Mouse (Mus musculus) midbrain, embryonic 11.5 days (tissue): Measurements from ENCODE around the gene Nsun7. TPM values are rescaled to one million over a fixed set of nuclear protein-coding genes. Genes with fewer than 3 reads are reported as not detected.

Experiments used
- ATAC-seq: fragments of 200-750 bp; cut with Nextera tagmentation; 2 replicates; pipeline ENCODE4 v1.8.0; 2017; ENCODE audit warnings: moderate TSS enrichment, moderate library complexity; ENCODE audit not compliant: low FRiP score
- DNase-seq: peaks from one replicate; pipeline ENCODE4 v3.0.0; 2015; ENCODE audit warnings: low spot score; ENCODE audit errors: missing footprints
- H3K27ac ChIP-seq: fragments of 300-500 bp; sonication (generic); 2 replicates; pipeline ENCODE4 v1.5.1; 2014; ENCODE audit warnings: low read depth, low read length
- H3K27me3 ChIP-seq: fragments of 300-500 bp; sonication (generic); 2 replicates; pipeline ENCODE4 v1.6.1; 2014; ENCODE audit warnings: mild to moderate bottlenecking, low read length, moderate library complexity, mixed read lengths; ENCODE audit not compliant: control insufficient read depth, insufficient read depth
- H3K36me3 ChIP-seq: fragments of 300-500 bp; sonication (generic); 2 replicates; pipeline ENCODE4 v1.6.1; 2014; ENCODE audit warnings: mild to moderate bottlenecking, low read length, moderate library complexity, mixed read lengths; ENCODE audit not compliant: control insufficient read depth, insufficient read depth
- H3K4me1 ChIP-seq: fragments of 300-500 bp; sonication (generic); 2 replicates; pipeline ENCODE4 v1.6.1; 2014; ENCODE audit warnings: low read length; ENCODE audit not compliant: control insufficient read depth, insufficient read depth
- H3K4me2 ChIP-seq: fragments of 300-500 bp; sonication (generic); 2 replicates; pipeline ENCODE4 v1.6.1; 2014; ENCODE audit warnings: mild to moderate bottlenecking, moderate library complexity
- H3K4me3 ChIP-seq: fragments of 300-500 bp; sonication (generic); 2 replicates; pipeline ENCODE4 v1.5.1; 2014; ENCODE audit warnings: low read depth, low read length
- H3K9ac ChIP-seq: fragments of 300-500 bp; sonication (generic); 2 replicates; pipeline ENCODE4 v1.6.1; 2014; ENCODE audit warnings: low read length
- H3K9me3 ChIP-seq: fragments of 300-500 bp; sonication (generic); 2 replicates; pipeline ENCODE4 v1.6.1; 2016; ENCODE audit warnings: low read length; ENCODE audit not compliant: control insufficient read depth
- WGBS: fragments of 180-500 bp; shearing (Covaris S2); extraction: QIAGEN DNeasy Blood & Tissue Kit; methylation state at CpG from one replicate; pipeline ENCODE4 v1.1.7; 2014; 5-methylcytosine and 5-hydroxymethylcytosine counted together
- polyA plus RNA-seq: library from polyadenylated mRNA; unstranded; fragments of >200 nt; fragmentation: Nextera tagmentation; extraction: Ambion mirVana; gene quantifications from 2 replicates; pipeline ENCODE4 v1.2.1, GENCODE M21; 2014

The Nsun7 gene
- polyA plus RNA-seq, 1 experiment from 2014 or later, result 0.49 TPM

DNA sequence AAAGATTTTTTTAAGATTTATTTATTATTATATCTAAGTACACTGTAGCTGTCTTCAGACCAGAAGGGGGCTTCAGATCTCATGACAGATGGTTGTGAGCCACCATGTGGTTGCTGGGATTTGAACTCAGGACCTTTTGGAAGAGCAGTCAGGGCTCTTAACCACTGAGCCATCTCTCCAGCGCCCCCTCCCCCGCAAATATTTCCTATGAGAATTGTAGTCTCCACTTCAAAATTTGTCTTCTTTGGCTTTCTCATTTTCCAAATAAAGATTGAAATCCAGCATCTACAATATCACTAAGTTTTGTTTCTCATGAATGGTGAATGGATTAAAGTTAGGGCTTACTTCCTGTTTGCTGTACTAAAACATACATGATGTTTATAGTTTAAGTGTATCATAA is 2.8 kb downstream of the Nsun7 start:
- no peak overlapping the region for H3K27ac ChIP-seq
- H3K9me3 ChIP-seq, result no peaks in the 10 kb centered on the region
- WGBS, result 74% methylated on average over 2 of the region's 2 CpGs
- ATAC-seq (no peak), DNase-seq (no peak)
- H3K27me3 ChIP-seq, result no peaks in the 10 kb centered on the region; the same call in 1 of the 2 replicates
- no peak overlapping the region for H3K4me3 ChIP-seq
- H3K4me1 ChIP-seq, result no peaks in the 10 kb centered on the region; the same call in 1 of the 2 replicates
- H3K4me2 ChIP-seq, result no peak overlapping the region
- H3K9ac ChIP-seq, result no peak overlapping the region
- H3K36me3 ChIP-seq, result no peaks in the 10 kb centered on the region

DNA sequence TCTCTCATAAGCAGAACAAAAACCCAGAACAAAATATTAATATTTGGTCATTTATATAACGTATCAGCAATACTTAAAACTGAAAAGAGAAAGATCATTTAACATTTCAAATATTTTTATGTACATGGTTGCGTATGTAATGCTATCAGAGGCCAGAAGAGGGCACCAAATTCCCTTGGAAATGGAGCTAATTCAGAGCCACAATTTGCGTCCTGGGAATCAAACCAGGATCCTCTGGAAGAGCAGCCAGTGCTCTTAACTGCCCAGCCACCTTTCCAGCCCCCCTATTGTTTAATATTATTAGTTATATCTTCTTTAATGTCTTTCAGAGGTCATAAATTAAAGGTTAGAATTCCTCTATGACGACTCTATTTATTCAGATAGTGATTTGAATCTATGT is 3.7 kb downstream of the Nsun7 start:
- WGBS, result 33% methylated on average over 4 of the region's 4 CpGs
- H3K36me3 ChIP-seq, result no peaks in the 10 kb centered on the region
- H3K4me1 ChIP-seq, result no peaks in the 10 kb centered on the region; the same call in 1 of the 2 replicates
- ATAC-seq (no peak), DNase-seq (peak; percentile 89)
- H3K9ac ChIP-seq, result no peak overlapping the region
- H3K4me2 ChIP-seq, result no peak overlapping the region
- no peaks in the 10 kb centered on the region for H3K9me3 ChIP-seq
- H3K4me3 ChIP-seq, result no peak overlapping the region
- no peak overlapping the region for H3K27ac ChIP-seq
- H3K27me3 ChIP-seq, result no peaks in the 10 kb centered on the region; the same call in 1 of the 2 replicates

DNA sequence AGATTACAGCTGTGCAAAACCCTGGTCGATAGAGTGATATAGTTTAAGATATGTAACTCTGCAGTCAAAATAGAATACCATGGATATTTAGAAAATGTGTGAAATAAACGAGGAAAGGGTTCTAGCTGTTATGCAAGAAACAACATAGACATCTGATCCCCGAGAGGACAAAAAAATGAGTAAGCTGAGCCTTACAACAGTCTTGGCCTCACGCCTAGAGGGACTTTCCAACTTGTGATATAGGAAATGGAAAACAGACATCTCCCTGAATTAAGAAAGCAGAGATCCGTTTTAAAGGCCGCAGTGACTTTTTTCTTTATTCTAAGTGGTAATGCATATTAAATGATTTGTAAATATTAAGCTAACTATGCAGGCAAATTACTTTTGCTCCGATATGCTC is 9.9 kb downstream of the Nsun7 start:
- no peak overlapping the region for H3K4me2 ChIP-seq
- ATAC-seq, result no peak
- WGBS, result 90% methylated on average over 7 of the region's 7 CpGs

DNA sequence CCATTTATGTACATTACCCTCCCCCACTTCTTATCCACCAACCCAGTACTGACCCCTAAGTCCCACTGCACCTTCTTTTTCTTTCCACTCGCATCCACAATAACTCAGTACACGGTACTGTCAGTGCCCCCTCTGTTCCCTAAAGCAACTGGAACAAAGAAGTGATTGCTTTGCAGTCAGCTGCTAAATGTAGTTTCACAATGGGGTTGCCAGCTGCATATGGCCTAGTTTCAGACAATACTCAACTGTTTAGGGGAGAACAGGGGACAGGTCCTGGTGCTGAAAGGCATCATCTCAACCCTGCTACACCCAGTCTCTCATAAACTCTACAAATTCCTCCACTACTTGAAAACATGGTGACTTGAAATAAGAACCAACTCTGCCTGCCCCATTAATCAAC is 11.4 kb downstream of the Nsun7 start:
- Histone ChIP-seq H3K9me3 (no peaks in the 10 kb centered on the region), H3K4me1 (no peaks in the 10 kb centered on the region), H3K4me2 (no peak overlapping the region), H3K9ac (no peak overlapping the region), H3K36me3 (no peaks in the 10 kb centered on the region), H3K27me3 (no peaks in the 10 kb centered on the region), H3K4me3 (no peak overlapping the region), H3K27ac (no peak overlapping the region)
- no peak for ATAC-seq
- WGBS, result 87% methylated on average over 2 of the region's 2 CpGs
- no peak for DNase-seq

More for the DNA sequence above, 9.9 kb downstream of the Nsun7 start:
- Histone ChIP-seq H3K9me3 (no peaks in the 10 kb centered on the region), H3K27me3 (no peaks in the 10 kb centered on the region), H3K36me3 (no peaks in the 10 kb centered on the region), H3K4me3 (no peak overlapping the region), H3K9ac (no peak overlapping the region), H3K27ac (no peak overlapping the region), H3K4me1 (no peaks in the 10 kb centered on the region)
- DNase-seq, result no peak

DNA sequence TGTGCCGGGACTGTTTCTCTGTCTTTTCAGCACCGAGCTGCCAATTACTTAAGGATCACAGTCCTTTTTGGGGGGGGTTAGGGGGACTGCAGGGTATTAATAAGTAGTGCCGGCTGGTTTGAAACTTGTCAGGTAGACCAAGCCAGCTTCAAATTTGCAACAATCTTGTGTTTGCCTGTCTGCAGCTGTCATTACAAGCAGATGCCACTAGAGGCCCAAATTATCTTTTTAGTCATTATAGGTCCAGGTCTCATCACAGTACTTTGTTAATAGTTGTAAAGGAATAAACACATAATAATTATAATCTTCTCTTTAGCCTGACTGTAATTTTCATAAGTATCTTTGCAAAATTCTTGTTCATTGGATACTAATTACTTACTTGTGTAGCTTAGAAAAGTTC is 14.7 kb downstream of the Nsun7 start:
- no peaks in the 10 kb centered on the region for H3K36me3 ChIP-seq
- H3K9ac ChIP-seq, result no peak overlapping the region
- no peaks in the 10 kb centered on the region for H3K27me3 ChIP-seq
- no peak overlapping the region for H3K27ac ChIP-seq
- no peak overlapping the region for H3K4me3 ChIP-seq
- H3K4me2 ChIP-seq, result no peak overlapping the region
- ATAC-seq, result no peak
- 64% methylated on average over 3 of the region's 3 CpGs for WGBS
- no peaks in the 10 kb centered on the region for H3K4me1 ChIP-seq
- DNase-seq, result no peak
- H3K9me3 ChIP-seq, result no peaks in the 10 kb centered on the region

DNA sequence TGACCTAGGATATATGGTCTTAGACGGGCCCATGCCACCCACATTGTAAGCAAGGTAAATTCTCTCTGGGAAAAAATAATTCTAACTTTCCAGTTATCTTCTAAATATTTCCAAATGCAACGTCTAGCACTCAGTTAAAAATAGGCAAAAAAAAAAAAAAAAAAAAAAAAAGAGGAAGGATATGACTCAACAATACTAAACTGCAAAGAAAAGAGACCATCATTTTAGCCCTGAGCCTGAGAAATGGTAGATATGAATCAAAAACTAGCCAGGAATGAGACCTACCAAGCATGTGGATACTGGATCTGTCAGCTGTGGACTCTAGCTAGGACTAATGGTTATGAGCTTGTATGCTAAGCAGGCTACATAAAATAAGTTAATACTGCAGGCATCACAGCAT is 20.0 kb downstream of the Nsun7 start:
- no peak overlapping the region for H3K4me2 ChIP-seq
- no peak overlapping the region for H3K27ac ChIP-seq
- 79% methylated on average over 2 of the region's 2 CpGs for WGBS
- ATAC-seq, result no peak
- H3K9ac ChIP-seq, result no peak overlapping the region
- DNase-seq, result no peak
- no peaks in the 10 kb centered on the region for H3K4me1 ChIP-seq
- no peaks in the 10 kb centered on the region for H3K27me3 ChIP-seq
- H3K4me3 ChIP-seq, result no peak overlapping the region
- H3K9me3 ChIP-seq, result no peaks in the 10 kb centered on the region
- no peaks in the 10 kb centered on the region for H3K36me3 ChIP-seq

DNA sequence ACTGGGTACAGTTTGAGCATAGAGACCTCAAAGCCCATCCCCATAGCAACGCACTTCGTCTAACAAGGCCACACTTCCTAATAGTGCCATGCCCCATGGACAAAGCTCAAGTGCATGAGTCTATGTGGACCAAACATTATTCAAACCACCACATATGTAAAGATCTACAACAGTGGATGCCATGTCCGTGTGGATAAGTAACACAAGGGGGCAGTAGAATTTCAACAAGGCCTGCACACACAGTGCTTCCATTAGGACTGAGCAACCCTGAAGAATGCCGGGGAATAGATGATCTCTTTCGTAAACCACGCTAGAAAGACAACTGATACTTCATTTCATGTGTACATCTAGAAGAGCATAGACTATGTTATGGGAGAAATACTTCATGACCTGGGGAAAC is 21.0 kb downstream of the Nsun7 start:
- no peaks in the 10 kb centered on the region for H3K9me3 ChIP-seq
- DNase-seq (no peak), ATAC-seq (no peak)
- 76% methylated on average over 6 of the region's 6 CpGs for WGBS
- H3K4me3 ChIP-seq, result no peak overlapping the region
- no peak overlapping the region for H3K27ac ChIP-seq
- H3K4me2 ChIP-seq, result no peak overlapping the region
- no peaks in the 10 kb centered on the region for H3K4me1 ChIP-seq
- H3K36me3 ChIP-seq, result no peaks in the 10 kb centered on the region
- no peak overlapping the region for H3K9ac ChIP-seq
- H3K27me3 ChIP-seq, result no peaks in the 10 kb centered on the region

DNA sequence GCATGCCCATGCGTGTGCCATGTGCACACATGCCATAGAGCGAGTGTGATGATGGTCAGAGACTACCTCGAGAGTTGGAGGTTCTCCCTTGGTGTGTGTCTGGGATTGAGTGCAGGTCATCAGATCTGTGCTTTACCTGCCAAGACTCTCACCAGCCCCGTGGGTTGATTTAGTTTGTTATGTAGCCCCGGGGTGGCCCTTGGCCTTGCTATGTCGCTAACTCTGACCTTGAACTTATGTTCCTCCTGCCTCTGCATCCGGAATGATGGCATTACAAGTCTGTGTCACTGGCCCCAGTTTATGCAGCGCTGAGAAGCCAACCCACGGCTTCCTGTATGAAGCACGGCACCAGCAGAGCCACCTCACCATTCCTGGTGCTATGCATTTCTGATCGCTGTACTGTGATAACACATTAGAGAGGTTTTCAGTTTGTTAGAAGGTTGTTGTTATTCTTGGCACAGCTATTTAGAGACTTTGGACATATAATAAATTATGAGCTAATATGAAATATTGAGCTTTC is 34.5 kb downstream of the Nsun7 start:
- Histone ChIP-seq H3K27ac (no peak overlapping the region), H3K9me3 (no peaks in the 10 kb centered on the region), H3K27me3 (no peaks in the 10 kb centered on the region), H3K9ac (no peak overlapping the region), H3K36me3 (no peaks in the 10 kb centered on the region), H3K4me1 (no peaks in the 10 kb centered on the region), H3K4me3 (no peak overlapping the region), H3K4me2 (no peak overlapping the region)
- no peak for DNase-seq
- 91% methylated on average over 11 of the region's 11 CpGs for WGBS
- ATAC-seq, result no peak

DNA sequence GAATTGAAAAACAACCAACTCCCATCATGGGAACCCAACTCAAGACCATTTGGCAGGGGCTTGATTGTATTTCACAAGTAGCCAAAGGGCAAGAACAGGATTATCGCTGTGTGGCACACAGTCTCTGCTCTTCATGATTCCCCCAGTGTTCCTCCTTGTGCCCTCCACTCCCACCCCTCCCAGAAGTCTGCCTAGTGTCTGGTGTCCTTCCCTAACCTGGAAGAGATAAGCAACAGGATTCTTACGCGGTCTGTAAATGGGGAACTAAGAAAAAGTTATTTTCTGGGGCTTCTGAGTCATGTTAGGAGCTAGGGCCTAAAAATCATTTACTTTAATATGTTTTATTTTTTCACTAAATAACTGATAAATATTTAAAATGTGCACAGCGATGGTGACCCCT is 35.3 kb downstream of the Nsun7 start:
- no peaks in the 10 kb centered on the region for H3K36me3 ChIP-seq
- ATAC-seq (no peak), DNase-seq (no peak)
- no peak overlapping the region for H3K27ac ChIP-seq
- no peak overlapping the region for H3K4me2 ChIP-seq
- no peaks in the 10 kb centered on the region for H3K9me3 ChIP-seq
- no peaks in the 10 kb centered on the region for H3K27me3 ChIP-seq
- no peaks in the 10 kb centered on the region for H3K4me1 ChIP-seq
- H3K9ac ChIP-seq, result no peak overlapping the region
- 89% methylated on average over 4 of the region's 4 CpGs for WGBS
- no peak overlapping the region for H3K4me3 ChIP-seq

DNA sequence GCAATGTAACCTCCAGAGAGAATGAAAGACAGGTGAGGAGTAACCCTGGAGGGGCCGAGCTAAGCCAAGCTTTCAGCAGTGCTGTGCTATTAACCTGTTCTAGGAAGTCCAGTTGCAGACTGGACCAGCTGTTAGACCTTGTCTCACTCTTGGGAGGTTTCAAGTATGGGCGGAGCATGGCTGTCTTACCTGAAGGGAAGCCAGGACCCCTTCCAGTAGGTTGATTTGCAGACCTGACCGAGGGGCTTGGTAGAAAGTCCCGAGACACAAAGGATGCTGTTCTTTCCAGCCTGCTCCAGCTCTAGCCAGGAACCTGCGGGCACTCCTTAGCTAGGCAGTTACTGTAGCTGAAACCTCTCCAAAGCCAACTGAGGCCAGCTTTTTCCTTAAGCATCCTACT is 36.4 kb downstream of the Nsun7 start:
- Histone ChIP-seq H3K36me3 (no peaks in the 10 kb centered on the region), H3K4me2 (no peak overlapping the region), H3K27ac (no peak overlapping the region), H3K4me3 (no peak overlapping the region), H3K27me3 (no peaks in the 10 kb centered on the region), H3K9me3 (no peaks in the 10 kb centered on the region), H3K4me1 (no peaks in the 10 kb centered on the region), H3K9ac (no peak overlapping the region)
- 89% methylated on average over 5 of the region's 5 CpGs for WGBS
- DNase-seq (no peak), ATAC-seq (no peak)
